Mouse (Mus musculus): ENCODE measurements around the gene Foxj3. TPM values are rescaled to one million over a fixed set of nuclear protein-coding genes. Genes with fewer than 3 reads are reported as not detected.

Gene Foxj3
- polyA plus RNA-seq, 1 experiment, result 9.3 TPM

DNA sequence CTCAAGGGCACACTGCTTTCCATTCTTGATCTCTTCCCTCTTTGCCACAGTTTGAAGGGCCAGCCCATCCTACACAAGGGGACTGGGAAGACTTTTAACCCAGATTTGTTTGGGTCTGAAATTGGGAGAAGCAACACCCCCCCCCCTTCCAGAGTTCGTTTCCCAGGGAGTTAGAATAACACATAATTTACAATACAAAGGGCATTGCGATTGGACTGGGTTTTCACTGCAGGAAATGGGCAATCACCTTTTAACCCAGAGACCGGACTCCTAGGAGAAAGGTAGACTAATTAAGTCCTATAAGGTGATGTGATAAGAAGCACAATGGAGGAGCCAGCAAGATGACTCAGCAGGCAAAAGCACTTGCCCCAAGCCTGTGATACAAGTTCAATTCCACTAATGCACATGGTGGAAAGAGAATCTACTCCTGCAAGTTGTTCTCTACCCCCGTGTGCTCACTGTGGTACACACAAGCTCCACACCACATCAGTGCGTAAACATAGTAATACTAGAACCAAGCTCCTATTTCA lies 38.4 kb upstream of the Foxj3 start:
- H3K36me3 ChIP-seq (ENCODE audit: control insufficient read depth, insufficient read depth), result no peaks in the 10 kb centered on the region
- peaks cover 3% of the 10 kb centered on the region for H3K27me3 ChIP-seq (ENCODE audit: control insufficient read depth, insufficient read depth, insufficient read length)
- no peak for TF ChIP-seq USF1 (IDR thresholded peaks at IDR 0.05; ENCODE audit: low read depth)
- no peak for TF ChIP-seq MYOD1 (IDR thresholded peaks at IDR 0.05; ENCODE audit: control insufficient read depth, insufficient read length, low read depth)
- TF ChIP-seq CEBPB (IDR thresholded peaks at IDR 0.05; ENCODE audit: low read depth), result no peak
- no peak for TF ChIP-seq CTCF (IDR thresholded peaks at IDR 0.05; ENCODE audit: control insufficient read depth, insufficient read depth, insufficient read length)
- no peak for TF ChIP-seq MAX (IDR thresholded peaks at IDR 0.05)
- no peak for TF ChIP-seq MYOG (IDR thresholded peaks at IDR 0.05; ENCODE audit: control insufficient read depth, extremely low read depth, insufficient read length)
- TF ChIP-seq FOSL1 (IDR thresholded peaks at IDR 0.05; ENCODE audit: insufficient read depth, low read length, poor library complexity, severe bottlenecking), result no peak
- H3K79me2 ChIP-seq (ENCODE audit: control insufficient read depth, insufficient read depth), result no peaks in the 10 kb centered on the region
- no peaks in the 10 kb centered on the region for H3K79me3 ChIP-seq (ENCODE audit: low read depth)
- H3K4me3 ChIP-seq (ENCODE audit: insufficient read depth, poor library complexity, severe bottlenecking), result no peak overlapping the region
- H3ac ChIP-seq (ENCODE audit: control insufficient read depth, insufficient read length, low read depth), result no peak overlapping the region

- no peaks in the 10 kb centered on the region for H3K36me3 ChIP-seq (ENCODE audit: control insufficient read depth, insufficient read depth)
- H3K4me3 ChIP-seq (ENCODE audit: insufficient read depth, poor library complexity, severe bottlenecking), result no peak overlapping the region
- H3ac ChIP-seq (ENCODE audit: control insufficient read depth, insufficient read length, low read depth), result no peak overlapping the region
- no peaks in the 10 kb centered on the region for H3K79me3 ChIP-seq (ENCODE audit: low read depth)
- H3K27me3 ChIP-seq (ENCODE audit: control insufficient read depth, insufficient read depth, insufficient read length), result peaks cover 10% of the 10 kb centered on the region
- no peak for TF ChIP-seq MAX (IDR thresholded peaks at IDR 0.05)
- TF ChIP-seq MYOD1 (IDR thresholded peaks at IDR 0.05; ENCODE audit: control insufficient read depth, insufficient read length, low read depth), result no peak
- TF ChIP-seq MYOG (IDR thresholded peaks at IDR 0.05; ENCODE audit: control insufficient read depth, extremely low read depth, insufficient read length), result no peak
- no peak for TF ChIP-seq CEBPB (IDR thresholded peaks at IDR 0.05; ENCODE audit: low read depth)
- TF ChIP-seq FOSL1 (IDR thresholded peaks at IDR 0.05; ENCODE audit: insufficient read depth, low read length, poor library complexity, severe bottlenecking), result no peak
- no peak for TF ChIP-seq CTCF (IDR thresholded peaks at IDR 0.05; ENCODE audit: control insufficient read depth, insufficient read depth, insufficient read length)
- no peak for TF ChIP-seq USF1 (IDR thresholded peaks at IDR 0.05; ENCODE audit: low read depth)
- no peaks in the 10 kb centered on the region for H3K79me2 ChIP-seq (ENCODE audit: control insufficient read depth, insufficient read depth)
These were observed 25.2 kb upstream of the Foxj3 start for GRCm38 (mm10) chr4:119511591-119511990.

DNA sequence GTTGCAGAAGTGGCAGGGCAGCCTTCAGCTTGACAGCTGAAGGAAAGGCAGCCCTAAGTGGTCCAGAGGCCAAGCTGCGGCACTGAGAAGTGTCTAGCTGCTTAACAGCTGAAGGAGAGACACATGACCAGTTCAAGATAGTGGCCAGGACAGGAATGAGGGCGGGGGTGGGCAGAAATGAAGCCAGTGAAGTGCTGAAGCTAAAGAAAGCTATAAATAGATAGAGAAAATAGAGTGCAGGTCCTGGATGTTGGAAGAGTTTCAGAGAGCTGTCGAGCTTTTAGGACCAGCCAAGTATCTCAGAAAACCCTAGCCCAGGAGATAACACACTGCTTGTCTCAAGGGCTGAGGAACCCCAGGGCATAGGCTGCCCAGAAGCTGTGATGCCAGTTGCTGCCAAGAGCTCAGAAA lies 24.1 kb upstream of the Foxj3 start:
- no peaks in the 10 kb centered on the region for H3K79me3 ChIP-seq (ENCODE audit: low read depth)
- peaks cover 7% of the 10 kb centered on the region for H3K27me3 ChIP-seq (ENCODE audit: control insufficient read depth, insufficient read depth, insufficient read length)
- H3ac ChIP-seq (ENCODE audit: control insufficient read depth, insufficient read length, low read depth), result no peak overlapping the region
- H3K79me2 ChIP-seq (ENCODE audit: control insufficient read depth, insufficient read depth), result no peaks in the 10 kb centered on the region
- H3K4me3 ChIP-seq (ENCODE audit: insufficient read depth, poor library complexity, severe bottlenecking), result no peak overlapping the region
- no peaks in the 10 kb centered on the region for H3K36me3 ChIP-seq (ENCODE audit: control insufficient read depth, insufficient read depth)
- TF ChIP-seq CTCF (IDR thresholded peaks at IDR 0.05; ENCODE audit: control insufficient read depth, insufficient read depth, insufficient read length) (no peak), MAX (IDR thresholded peaks at IDR 0.05) (no peak)

- no peak for TF ChIP-seq MYOG (IDR thresholded peaks at IDR 0.05; ENCODE audit: control insufficient read depth, extremely low read depth, insufficient read length)
- no peak for TF ChIP-seq CEBPB (IDR thresholded peaks at IDR 0.05; ENCODE audit: low read depth)
- TF ChIP-seq MYOD1 (IDR thresholded peaks at IDR 0.05; ENCODE audit: control insufficient read depth, insufficient read length, low read depth), result no peak
- no peak for TF ChIP-seq CTCF (IDR thresholded peaks at IDR 0.05; ENCODE audit: control insufficient read depth, insufficient read depth, insufficient read length)
- no peak for TF ChIP-seq MAX (IDR thresholded peaks at IDR 0.05)
- TF ChIP-seq USF1 (IDR thresholded peaks at IDR 0.05; ENCODE audit: low read depth), result no peak
- no peak for TF ChIP-seq FOSL1 (IDR thresholded peaks at IDR 0.05; ENCODE audit: insufficient read depth, low read length, poor library complexity, severe bottlenecking)
- H3K36me3 ChIP-seq (ENCODE audit: control insufficient read depth, insufficient read depth), result no peaks in the 10 kb centered on the region
These were observed 13.2 kb upstream of the Foxj3 start for GRCm38 (mm10) chr4:119523575-119523974.

DNA sequence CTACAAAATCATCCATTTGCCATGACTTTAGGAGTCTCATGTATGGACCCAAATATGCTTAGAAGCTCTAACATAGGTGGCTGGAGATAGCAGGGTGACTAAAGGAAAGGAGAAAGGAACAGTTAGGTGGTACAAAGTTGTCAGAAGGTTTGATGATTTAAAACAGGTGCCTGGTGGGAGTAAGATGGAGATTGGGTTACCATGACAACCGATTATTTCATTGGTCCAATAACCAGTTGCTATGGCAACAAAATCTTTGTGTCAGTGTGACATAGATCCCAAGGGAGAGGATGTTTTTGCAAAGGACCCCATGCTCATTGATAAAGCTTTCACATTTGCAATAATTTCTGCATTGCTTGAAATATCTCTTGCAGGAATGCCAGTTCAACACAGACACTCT lies 12.8 kb upstream of the Foxj3 start:
- Histone ChIP-seq H3K27me3 (ENCODE audit: control insufficient read depth, insufficient read depth, insufficient read length) (peaks cover 9% of the 10 kb centered on the region), H3ac (ENCODE audit: control insufficient read depth, insufficient read length, low read depth) (no peak overlapping the region), H3K79me2 (ENCODE audit: control insufficient read depth, insufficient read depth) (no peaks in the 10 kb centered on the region), H3K4me3 (ENCODE audit: insufficient read depth, poor library complexity, severe bottlenecking) (no peak overlapping the region), H3K79me3 (ENCODE audit: low read depth) (no peaks in the 10 kb centered on the region), H3K36me3 (ENCODE audit: control insufficient read depth, insufficient read depth) (no peaks in the 10 kb centered on the region)
- no peak for TF ChIP-seq MAX (IDR thresholded peaks at IDR 0.05)

More at GRCm38 (mm10) chr4:119523575-119523974, 13.2 kb upstream of the Foxj3 start:
- H3ac ChIP-seq (ENCODE audit: control insufficient read depth, insufficient read length, low read depth), result no peak overlapping the region
- H3K27me3 ChIP-seq (ENCODE audit: control insufficient read depth, insufficient read depth, insufficient read length), result peaks cover 9% of the 10 kb centered on the region
- H3K4me3 ChIP-seq (ENCODE audit: insufficient read depth, poor library complexity, severe bottlenecking), result no peak overlapping the region
- no peaks in the 10 kb centered on the region for H3K79me2 ChIP-seq (ENCODE audit: control insufficient read depth, insufficient read depth)
- H3K79me3 ChIP-seq (ENCODE audit: low read depth), result no peaks in the 10 kb centered on the region

GRCm38 (mm10) chr4:119524466-119524865 lies 12.3 kb upstream of the Foxj3 start:
- peaks cover 9% of the 10 kb centered on the region for H3K27me3 ChIP-seq (ENCODE audit: control insufficient read depth, insufficient read depth, insufficient read length)
- H3K4me3 ChIP-seq (ENCODE audit: insufficient read depth, poor library complexity, severe bottlenecking), result no peak overlapping the region
- H3K79me3 ChIP-seq (ENCODE audit: low read depth), result no peaks in the 10 kb centered on the region
- TF ChIP-seq MYOD1 (IDR thresholded peaks at IDR 0.05; ENCODE audit: control insufficient read depth, insufficient read length, low read depth) (no peak), CEBPB (IDR thresholded peaks at IDR 0.05; ENCODE audit: low read depth) (no peak), FOSL1 (IDR thresholded peaks at IDR 0.05; ENCODE audit: insufficient read depth, low read length, poor library complexity, severe bottlenecking) (no peak), USF1 (IDR thresholded peaks at IDR 0.05; ENCODE audit: low read depth) (no peak), MYOG (IDR thresholded peaks at IDR 0.05; ENCODE audit: control insufficient read depth, extremely low read depth, insufficient read length) (no peak), CTCF (IDR thresholded peaks at IDR 0.05; ENCODE audit: control insufficient read depth, insufficient read depth, insufficient read length) (no peak), MAX (IDR thresholded peaks at IDR 0.05) (no peak)
- H3K79me2 ChIP-seq (ENCODE audit: control insufficient read depth, insufficient read depth), result no peaks in the 10 kb centered on the region
- H3ac ChIP-seq (ENCODE audit: control insufficient read depth, insufficient read length, low read depth), result no peak overlapping the region
- H3K36me3 ChIP-seq (ENCODE audit: control insufficient read depth, insufficient read depth), result no peaks in the 10 kb centered on the region

Data from C2C12 (cell line).